Mouse (Mus musculus) 3134 (cell line): ENCODE data around the gene Cnnm4.
A peak's percentile ranks its signal among the peaks of the same experiment; 100 is the strongest.

ENCODE experiments used
- DNase-seq: peaks from one replicate; pipeline ENCODE4 v3.0.0-alpha.2; 2011; ENCODE audit warnings: low spot score; ENCODE audit not compliant: insufficient read length; ENCODE audit errors: extremely low read depth

Cnnm4 gene

GRCm38 (mm10) chr1:36471181-36472105, at the start of gene Cnnm4:
Gene Cnnm4 (plus strand): TSS chr1:36471620.
- DNase-seq = peak; percentile 94

GRCm38 (mm10) chr1:36429511-36429910, 41.9 kb upstream of the Cnnm4 start:
- no peak for DNase-seq

- DNase-seq = no peak
Observed at GRCm38 (mm10) chr1:36432999-36433398, 38.4 kb upstream of the Cnnm4 start.

GRCm38 (mm10) chr1:36433616-36434015, 37.8 kb upstream of the Cnnm4 start:
- no peak for DNase-seq

GRCm38 (mm10) chr1:36435071-36435470, 36.3 kb upstream of the Cnnm4 start:
- no peak for DNase-seq

GRCm38 (mm10) chr1:36436515-36436914, 34.9 kb upstream of the Cnnm4 start:
- DNase-seq = no peak

- DNase-seq = no peak
Observed at GRCm38 (mm10) chr1:36437223-36437622, 34.2 kb upstream of the Cnnm4 start.

- no peak for DNase-seq
Observed at GRCm38 (mm10) chr1:36441101-36441500, 30.3 kb upstream of the Cnnm4 start.

GRCm38 (mm10) chr1:36444471-36445464, 26.7 kb upstream of the Cnnm4 start, which contains the start of gene Lman2l:
Gene Lman2l (minus strand): TSS chr1:36445271.
- peak; percentile 90 for DNase-seq

GRCm38 (mm10) chr1:36445508-36445907, 25.9 kb upstream of the Cnnm4 start:
- DNase-seq = no peak

- no peak for DNase-seq
Observed at GRCm38 (mm10) chr1:36446106-36446824, 25.2 kb upstream of the Cnnm4 start.

GRCm38 (mm10) chr1:36446841-36447240, 24.6 kb upstream of the Cnnm4 start:
- DNase-seq = no peak

- DNase-seq = no peak
Observed at GRCm38 (mm10) chr1:36454055-36454815, 17.2 kb upstream of the Cnnm4 start.

- peak; percentile 66 for DNase-seq
Observed at GRCm38 (mm10) chr1:36457388-36458014, 13.9 kb upstream of the Cnnm4 start.

- no peak for DNase-seq
Observed at GRCm38 (mm10) chr1:36458169-36458568, 13.3 kb upstream of the Cnnm4 start.

GRCm38 (mm10) chr1:36461829-36462228, 9.6 kb upstream of the Cnnm4 start:
- DNase-seq = no peak

- DNase-seq = no peak
Observed at GRCm38 (mm10) chr1:36465641-36466160, 5.7 kb upstream of the Cnnm4 start.

GRCm38 (mm10) chr1:36467446-36467845, 4.0 kb upstream of the Cnnm4 start:
- no peak for DNase-seq
